Mouse (Mus musculus) ES-E14 (cell line): ENCODE data around the gene Cep170. TPM values are rescaled to one million over a fixed set of nuclear protein-coding genes. Genes with fewer than 3 reads are reported as not detected.

ENCODE experiments used
- DNase-seq: peaks from one replicate; pipeline ENCODE4 v3.0.0-alpha.2; 2013; ENCODE audit warnings: low read depth, low spot score
- H3K27ac ChIP-seq: 2 replicates; pipeline ENCODE4 v1.5.1; 2012; ENCODE audit warnings: low read depth, mild to moderate bottlenecking, low read length, moderate library complexity, mixed read lengths; ENCODE audit not compliant: poor library complexity, insufficient read depth, severe bottlenecking
- H3K36me3 ChIP-seq: 2 replicates; pipeline ENCODE4 v1.6.1; 2012; ENCODE audit warnings: mild to moderate bottlenecking, low read length, moderate library complexity, mixed read lengths; ENCODE audit not compliant: control insufficient read depth, poor library complexity, insufficient read depth, severe bottlenecking
- H3K4me1 ChIP-seq, 2 experiments: fragments of 150-350 bp in 1 of 2; sonication (generic) in 1 of 2; 2 replicates each; pipeline ENCODE4 v1.6.1; 2012; ENCODE audit warnings: low read length in 2 of 2, mild to moderate bottlenecking in 1 of 2, mixed read lengths in 1 of 2; ENCODE audit not compliant: control insufficient read depth in 2 of 2, insufficient read depth in 2 of 2, poor library complexity in 1 of 2
- H3K4me3 ChIP-seq, 2 experiments: fragments of 150-350 bp in 1 of 2; sonication (generic) in 1 of 2; 2 replicates each; pipeline ENCODE4 v1.5.1; 2012; ENCODE audit warnings: low read length in 2 of 2, low read depth in 1 of 2, mild to moderate bottlenecking in 1 of 2, mixed read lengths in 1 of 2; ENCODE audit not compliant: insufficient read depth in 1 of 2, poor library complexity in 1 of 2, severe bottlenecking in 1 of 2
- H3K9ac ChIP-seq: 2 replicates; pipeline ENCODE4 v1.6.1; 2012; ENCODE audit warnings: low read depth, mild to moderate bottlenecking, low read length, mixed read lengths; ENCODE audit not compliant: poor library complexity, insufficient read depth, severe bottlenecking
- H3K9me3 ChIP-seq: fragments of 150-350 bp; sonication (generic); 2 replicates; pipeline ENCODE4 v1.6.1; 2012; ENCODE audit warnings: low read depth, mild to moderate bottlenecking, low read length; ENCODE audit not compliant: control insufficient read depth, insufficient read depth
- CHD2 ChIP-seq: IDR thresholded peaks from 2 replicates; pipeline ENCODE4 v1.6.1; 2014; ENCODE audit warnings: mild to moderate bottlenecking, low read depth, low read length, inconsistent platforms
- HCFC1 ChIP-seq: IDR thresholded peaks from 2 replicates; pipeline ENCODE4 v1.6.1; 2012; ENCODE audit warnings: low read length, inconsistent platforms, borderline replicate concordance; ENCODE audit not compliant: insufficient read depth
- MAFK ChIP-seq: IDR thresholded peaks from 2 replicates; pipeline ENCODE4 v1.6.1; 2014; ENCODE audit warnings: mild to moderate bottlenecking, low read depth, low read length, inconsistent platforms; ENCODE audit not compliant: insufficient read depth
- ZC3H11A ChIP-seq: IDR thresholded peaks from 2 replicates; pipeline ENCODE4 v1.6.1; 2012; ENCODE audit warnings: low read depth, mild to moderate bottlenecking, inconsistent platforms, low read length, borderline replicate concordance
- ZNF384 ChIP-seq: IDR thresholded peaks from 2 replicates; pipeline ENCODE4 v1.6.1; 2012; ENCODE audit warnings: low read depth, low read length, inconsistent platforms
- in situ Hi-C, 2 experiments: fragments of 600-800 bp; cut with MboI; formaldehyde crosslinking; loops; one replicate each; pipeline ENCODE4 v1.15.1; 2025; ENCODE audit warnings: low sequenced_read_pairs in 2 of 2, inconsistent platforms in 1 of 2; ENCODE audit not compliant: unreplicated experiment in 2 of 2
- total RNA-seq: library from RNA; depleted of rRNA; stranded (reverse); fragments of 300-350 nt; gene quantifications from 2 replicates; pipeline ENCODE4 v1.2.3, GENCODE M21; 2012; rRNA removed

Gene Cep170
- 14.2 and 20.8 TPM in 2 replicates for total RNA-seq

DNA sequence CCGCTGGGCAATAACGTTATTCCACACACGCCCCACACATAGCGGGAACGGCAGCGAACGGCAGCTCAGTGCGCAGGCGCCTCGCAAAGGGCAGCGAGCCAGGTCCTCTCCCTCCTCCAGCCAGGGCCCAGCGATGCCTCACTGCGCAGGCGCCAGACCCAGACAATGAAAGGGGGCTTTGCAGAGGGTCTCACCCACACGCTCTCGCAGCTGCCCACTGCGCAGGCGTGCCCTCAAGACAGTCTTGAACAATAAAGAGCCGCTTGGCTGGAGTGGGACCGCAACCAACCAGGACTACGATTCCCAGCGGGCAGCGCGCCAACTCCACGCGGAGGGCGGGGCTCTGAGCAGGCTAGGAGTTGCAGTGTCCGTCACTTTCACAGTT, at the start of gene Cep170:
Cep170 (minus strand) TSS at position 32 of the 385 bp plus-strand sequence.
- no peaks in the 10 kb centered on the region for H3K36me3 ChIP-seq
- peak within 1 kb of the TSS; percentile 71 for H3K9ac ChIP-seq
- peak; percentile 98 for DNase-seq
- H3K9me3 ChIP-seq = no peaks in the 10 kb centered on the region
- peak within 1 kb of the TSS; percentile 54 for H3K27ac ChIP-seq
- TF ChIP-seq ZC3H11A (no peak), HCFC1 (peak; percentile 80)
- in situ Hi-C loops = no loop called here
- no peaks in the 10 kb centered on the region for H3K4me1 ChIP-seq
- peak within 1 kb of the TSS; percentile 80 to 85 for H3K4me3 ChIP-seq

DNA sequence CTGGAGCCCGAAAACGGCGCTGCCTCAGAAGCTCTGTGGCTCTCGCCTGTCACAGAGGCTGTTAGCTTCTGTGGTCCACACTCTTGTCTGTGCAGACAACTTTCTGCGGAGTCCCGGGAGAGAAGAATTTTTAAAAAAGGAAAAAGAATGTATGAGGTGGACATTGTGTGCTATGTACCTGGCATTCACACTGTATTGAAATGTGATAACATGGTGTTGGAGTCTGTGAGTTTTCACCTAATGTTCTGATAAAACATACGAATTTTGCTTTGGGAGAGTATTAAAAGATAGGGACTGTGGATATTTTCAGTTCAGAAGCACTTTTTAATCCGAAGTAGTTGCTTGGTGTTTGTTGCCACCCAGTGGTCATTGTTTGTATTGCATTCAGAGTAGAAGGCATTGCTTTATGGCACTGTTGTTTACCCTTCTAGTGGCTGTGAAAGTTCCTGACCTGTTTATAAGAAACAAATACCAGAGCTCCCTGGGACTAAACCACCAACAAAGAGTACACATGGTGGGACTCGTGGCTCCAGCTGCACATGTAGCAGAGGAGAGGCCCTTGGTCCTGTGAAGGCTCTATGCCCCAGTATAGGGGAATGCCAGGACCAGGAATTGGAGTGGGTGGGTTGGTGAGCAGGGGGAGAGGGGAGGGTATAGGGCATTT, 48.2 kb upstream of the Cep170 start:
- no peaks in the 10 kb centered on the region for H3K4me1 ChIP-seq
- TF ChIP-seq ZC3H11A = 0 out of 2 replicates have a peak, but pooled peaks have one; percentile 41
- TF ChIP-seq CHD2 = no peak
- TF ChIP-seq ZNF384 = no peak
- TF ChIP-seq HCFC1 = no peak
- no peak for TF ChIP-seq MAFK
- H3K36me3 ChIP-seq = no peaks in the 10 kb centered on the region
- in situ Hi-C loops = no loop called here
- no peaks in the 10 kb centered on the region for H3K9me3 ChIP-seq
- H3K4me3 ChIP-seq = no peak overlapping the region
- no peak overlapping the region for H3K9ac ChIP-seq
- DNase-seq = peak; percentile 63
- no peak overlapping the region for H3K27ac ChIP-seq

DNA sequence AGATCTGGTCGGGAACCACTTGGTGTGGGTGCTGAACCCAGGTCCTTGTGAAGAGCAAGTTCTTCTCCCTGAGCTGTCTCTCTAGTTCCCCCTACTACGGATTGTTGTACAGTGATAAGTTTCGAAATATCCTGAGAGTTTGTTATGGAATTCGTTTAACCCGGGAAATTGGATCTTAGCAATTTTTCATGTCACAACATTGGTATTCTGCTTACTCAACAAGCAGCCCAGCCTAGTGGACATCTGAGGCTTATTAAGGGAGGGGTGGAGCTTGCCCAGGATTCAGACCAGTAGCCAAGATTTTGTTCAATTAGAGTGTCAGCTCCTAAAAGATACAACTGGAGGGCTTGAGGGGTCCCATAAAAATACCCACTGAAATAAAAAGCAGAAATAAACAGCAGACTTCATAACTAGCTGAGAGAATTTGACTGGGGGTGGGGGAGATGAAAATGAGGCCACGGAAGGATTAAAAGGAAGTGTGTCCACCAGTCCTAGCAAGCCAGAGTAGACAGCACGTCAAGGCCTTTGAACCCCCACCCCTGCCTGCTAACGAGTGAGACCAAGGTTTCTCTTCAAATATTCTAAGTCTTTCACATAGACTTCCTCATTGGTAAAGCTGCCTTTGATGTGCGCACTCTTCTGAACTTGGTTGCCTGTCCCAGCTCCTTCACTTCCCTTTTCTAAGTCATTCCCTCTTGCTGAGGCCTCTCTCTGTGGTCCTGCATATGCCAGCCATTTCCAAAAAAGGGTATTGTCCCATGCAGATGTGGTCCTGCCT, 39.1 kb upstream of the Cep170 start:
- TF ChIP-seq HCFC1 (no peak), ZNF384 (no peak), MAFK (no peak), ZC3H11A (no peak), CHD2 (no peak)
- Histone ChIP-seq H3K27ac (no peak overlapping the region), H3K4me1 (no peaks in the 10 kb centered on the region), H3K36me3 (no peaks in the 10 kb centered on the region; the same call in 1 of the 2 replicates), H3K9me3 (no peaks in the 10 kb centered on the region), H3K4me3 (no peak overlapping the region), H3K9ac (no peak overlapping the region)
- in situ Hi-C loops = no loop called here
- DNase-seq = no peak

DNA sequence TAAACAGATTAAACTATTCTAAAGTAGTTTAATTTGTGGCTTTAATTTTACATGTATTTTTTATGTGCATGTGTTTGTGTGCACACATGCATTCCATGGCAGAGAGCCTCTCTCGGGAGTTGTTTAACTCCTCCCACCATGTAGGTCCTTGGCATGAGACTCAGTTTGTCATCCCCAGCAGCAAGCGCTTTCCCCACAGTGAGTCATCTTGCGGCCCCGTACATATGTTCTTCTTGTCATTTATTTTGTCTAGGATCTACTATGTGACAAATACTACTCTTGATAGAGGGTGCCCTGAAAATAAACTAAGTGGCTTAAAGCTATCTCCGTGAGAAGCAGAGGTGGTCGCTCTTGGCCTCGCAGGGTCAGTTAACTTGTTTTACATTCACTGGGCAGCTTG, 37.5 kb upstream of the Cep170 start:
- Histone ChIP-seq H3K9ac (no peak overlapping the region), H3K4me1 (no peaks in the 10 kb centered on the region), H3K4me3 (no peak overlapping the region), H3K27ac (no peak overlapping the region), H3K36me3 (no peaks in the 10 kb centered on the region; the same call in 1 of the 2 replicates), H3K9me3 (no peaks in the 10 kb centered on the region)
- TF ChIP-seq ZC3H11A (no peak), HCFC1 (no peak), MAFK (no peak), ZNF384 (no peak), CHD2 (no peak)
- in situ Hi-C loops = no loop called here
- DNase-seq = no peak
